Mouse (Mus musculus): ENCODE results near the gene Pik3r2.

The Pik3r2 gene

GRCm38 (mm10) chr8:70755661-70756475 lies 20.6 kb downstream of the Pik3r2 start:
- peak; percentile 14 for DNase-seq

- peak; percentile 85 for DNase-seq
Measured at GRCm38 (mm10) chr8:70754871-70755660, 21.4 kb downstream of the Pik3r2 start.

- DNase-seq: peak; percentile 93
Measured at GRCm38 (mm10) chr8:70754043-70754870, 22.3 kb downstream of the Pik3r2 start, which contains the start of gene Rab3a. Rab3a (plus strand) TSS chr8:70754679.

GRCm38 (mm10) chr8:70753151-70753550 lies 23.4 kb downstream of the Pik3r2 start:
- DNase-seq: peak; percentile 87

GRCm38 (mm10) chr8:70752000-70752764 lies 24.3 kb downstream of the Pik3r2 start:
- peak; percentile 84 for DNase-seq

GRCm38 (mm10) chr8:70750128-70750680 lies 26.3 kb downstream of the Pik3r2 start:
- peak; percentile 11 for DNase-seq

- DNase-seq: peak; percentile 8
Measured at GRCm38 (mm10) chr8:70749097-70749674, 27.3 kb downstream of the Pik3r2 start.

- DNase-seq: peak; percentile 5
Measured at GRCm38 (mm10) chr8:70748246-70749096, 28.0 kb downstream of the Pik3r2 start.

GRCm38 (mm10) chr8:70747211-70747890 lies 29.2 kb downstream of the Pik3r2 start:
- peak; percentile 3 for DNase-seq

- no peak for DNase-seq
Measured at GRCm38 (mm10) chr8:70746676-70747075, 29.8 kb downstream of the Pik3r2 start.

GRCm38 (mm10) chr8:70745691-70746220 lies 30.8 kb downstream of the Pik3r2 start:
- DNase-seq: peak; percentile 4

- peak; percentile 4 for DNase-seq
Measured at GRCm38 (mm10) chr8:70744806-70745205, 31.7 kb downstream of the Pik3r2 start.

- peak; percentile 62 for DNase-seq
Measured at GRCm38 (mm10) chr8:70743656-70744590, 32.6 kb downstream of the Pik3r2 start.

GRCm38 (mm10) chr8:70742981-70743655 lies 33.4 kb downstream of the Pik3r2 start:
- DNase-seq: peak; percentile 21

- peak; percentile 4 for DNase-seq
Measured at GRCm38 (mm10) chr8:70742176-70742575, 34.3 kb downstream of the Pik3r2 start.

GRCm38 (mm10) chr8:70741661-70742060 lies 34.9 kb downstream of the Pik3r2 start:
- DNase-seq: no peak

- peak; percentile 1 for DNase-seq
Measured at GRCm38 (mm10) chr8:70738211-70738610, 38.3 kb downstream of the Pik3r2 start.

- DNase-seq: no peak
Measured at GRCm38 (mm10) chr8:70737705-70738104, 38.8 kb downstream of the Pik3r2 start.
